ENCODE assay signal across 1 mouse cellular context in the genomic region with DNA sequence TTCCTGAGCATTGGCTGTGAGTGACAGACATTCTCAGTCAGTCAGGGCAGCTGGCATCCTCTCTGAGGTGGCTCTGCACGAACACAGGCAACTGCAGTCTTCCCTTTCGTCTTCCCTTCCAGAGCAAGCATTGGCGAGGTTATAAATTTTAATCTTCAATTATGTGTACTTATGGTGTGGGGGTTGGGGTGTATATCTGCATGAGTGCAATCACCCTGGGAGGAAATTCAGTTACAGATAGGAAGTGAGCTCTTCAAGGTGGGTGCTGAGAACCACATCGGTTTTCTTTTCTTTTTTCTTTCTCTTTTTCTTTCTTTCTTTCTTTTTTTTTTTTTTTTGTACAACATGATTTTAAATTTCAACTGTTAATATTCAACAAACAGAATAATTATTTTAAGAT.
TF ChIP-seq lines count a peak whose summit lies in the region.

No protein-coding gene starts in this region.

TF ChIP-seq in MEL, 35 proteins besides CTCF, POLR2A, EP300 and RAD21 (continued from another document):
- TF ChIP-seq TCF12 (IDR thresholded peaks at IDR 0.05; ENCODE audit: low read depth, low read length): peak; percentile 48; the same call in 1 of the 2 replicates
- no peak for TF ChIP-seq GABPA (IDR thresholded peaks at IDR 0.05; ENCODE audit: low read depth, low read length)
- TF ChIP-seq MEF2A (IDR thresholded peaks at IDR 0.05; ENCODE audit: extremely low read depth, insufficient replicate concordance, low read depth, low read length, poor library complexity, severe bottlenecking): no peak
- no peak; the same call in 1 of the 2 replicates for TF ChIP-seq ZC3H11A (IDR thresholded peaks at IDR 0.05; ENCODE audit: low read depth, low read length)
- no peak for TF ChIP-seq ZKSCAN1 (IDR thresholded peaks at IDR 0.05; ENCODE audit: low read depth, low read length)
- no peak for TF ChIP-seq UBTF (IDR thresholded peaks at IDR 0.05; ENCODE audit: borderline replicate concordance, insufficient read depth, low read depth, low read length)
- TF ChIP-seq MAX (IDR thresholded peaks at IDR 0.05; ENCODE audit: low read length): no peak
- no peak for TF ChIP-seq POLR2AphosphoS5 (IDR thresholded peaks at IDR 0.05; ENCODE audit: borderline replicate concordance, low read depth, low read length)
- no peak for TF ChIP-seq SMC3 (IDR thresholded peaks at IDR 0.05; ENCODE audit: low read depth, low read length)
- TF ChIP-seq ZNF384 (IDR thresholded peaks at IDR 0.05; ENCODE audit: low read depth, low read length): no peak
- no peak for TF ChIP-seq ZMIZ1 (IDR thresholded peaks at IDR 0.05; ENCODE audit: low read depth, low read length)
- no peak for TF ChIP-seq CHD1 (IDR thresholded peaks at IDR 0.05; ENCODE audit: low read depth, low read length)
- no peak for TF ChIP-seq MXI1 (IDR thresholded peaks at IDR 0.05; ENCODE audit: low read depth, low read length)
- no peak for TF ChIP-seq NELFE (IDR thresholded peaks at IDR 0.05; ENCODE audit: low read depth, low read length)
